Mouse (Mus musculus): ENCODE results near the gene Tmcc2. TPM values are rescaled to one million over a fixed set of nuclear protein-coding genes. Genes with fewer than 3 reads are reported as not detected.

The Tmcc2 gene
- polyA plus RNA-seq, 1 experiment from 2014 or later, result 29.1 TPM

DNA sequence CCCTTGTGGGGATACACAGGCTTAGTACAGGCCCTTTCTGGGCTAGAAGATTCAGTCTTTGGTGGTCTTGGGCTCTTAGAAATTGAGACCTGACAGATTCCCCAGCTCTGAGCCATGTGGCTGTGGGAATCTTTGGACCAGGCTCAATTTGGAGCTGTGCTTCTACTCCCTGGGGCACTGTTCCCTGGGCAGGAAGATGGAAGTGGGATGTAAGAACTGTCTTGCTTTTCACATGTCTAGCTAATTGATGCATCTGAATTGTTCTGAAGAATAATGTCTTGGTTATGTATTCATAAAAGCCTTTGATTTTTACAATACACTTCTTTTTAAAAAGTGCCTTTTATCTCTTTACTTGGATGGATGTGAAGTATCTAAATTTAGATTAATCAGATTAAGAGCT lies 34.5 kb upstream of the Tmcc2 start:
- ATAC-seq (ENCODE audit: low FRiP score, low TSS enrichment), result no peak
- Histone ChIP-seq H3K9me3 (ENCODE audit: control insufficient read depth, low read length) (no peaks in the 10 kb centered on the region), H3K27ac (replicated peaks; ENCODE audit: low read depth, low read length) (no peak overlapping the region), H3K4me2 (ENCODE audit: low read length) (no peak overlapping the region), H3K4me1 (ENCODE audit: control insufficient read depth, insufficient read depth, low read length) (no peaks in the 10 kb centered on the region), H3K4me3 (replicated peaks; ENCODE audit: low read depth, low read length) (no peak overlapping the region), H3K27me3 (ENCODE audit: control insufficient read depth, insufficient read depth, low read length) (no peaks in the 10 kb centered on the region), H3K36me3 (ENCODE audit: control insufficient read depth, insufficient read depth, low read length) (no peaks in the 10 kb centered on the region), H3K9ac (replicated peaks; ENCODE audit: low read length) (no peak overlapping the region)
- no peak for DNase-seq

DNA sequence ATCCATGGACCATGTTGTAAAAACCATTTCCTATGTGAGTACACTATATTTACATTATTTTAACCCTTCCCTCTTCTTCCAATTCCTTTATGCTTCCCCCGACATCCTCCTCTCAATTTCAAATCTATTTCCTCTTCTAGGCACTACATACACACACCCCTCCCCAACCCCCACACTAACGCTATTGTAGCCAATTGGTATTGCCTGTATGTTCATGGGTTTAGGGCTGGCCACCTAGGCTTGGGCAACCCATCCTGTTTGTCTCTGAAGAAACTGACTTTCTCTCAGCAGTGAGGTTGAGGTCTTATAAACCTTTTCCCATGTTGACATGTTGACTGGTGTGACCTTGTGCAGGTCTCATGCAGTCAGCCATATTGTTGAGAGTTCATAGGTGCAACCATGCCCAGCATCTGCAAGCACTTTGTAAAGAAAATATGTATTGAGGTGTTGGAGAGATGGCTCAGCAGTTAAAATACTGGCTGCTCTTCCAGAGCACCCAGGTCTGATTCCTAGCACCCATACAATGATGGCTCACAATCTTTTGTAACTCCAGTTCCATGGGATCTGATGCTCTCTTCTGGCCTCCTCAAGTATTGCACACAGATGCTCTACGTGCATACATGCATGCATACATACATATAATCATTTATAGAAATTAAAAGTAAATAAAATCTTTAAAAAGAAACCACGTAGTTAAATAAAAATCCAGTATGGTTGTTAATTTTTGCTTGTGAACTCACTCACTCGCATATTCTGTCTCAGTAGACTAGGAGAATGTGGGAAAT lies 32.0 kb upstream of the Tmcc2 start:
- no peaks in the 10 kb centered on the region for H3K36me3 ChIP-seq (ENCODE audit: control insufficient read depth, insufficient read depth, low read length)
- WGBS, result 96% methylated on average over 5 of the region's 5 CpGs

GRCm38 (mm10) chr1:132420662-132421061 lies 29.6 kb upstream of the Tmcc2 start:
- no peak for ATAC-seq (ENCODE audit: low FRiP score, low TSS enrichment)

More for the DNA sequence above, 32.0 kb upstream of the Tmcc2 start:
- H3K27me3 ChIP-seq (ENCODE audit: control insufficient read depth, insufficient read depth, low read length), result no peaks in the 10 kb centered on the region
- ATAC-seq (ENCODE audit: low FRiP score, low TSS enrichment) (no peak), DNase-seq (no peak)
- no peak overlapping the region for H3K4me2 ChIP-seq (ENCODE audit: low read length)
- H3K4me1 ChIP-seq (ENCODE audit: control insufficient read depth, insufficient read depth, low read length), result peaks cover 12% of the 10 kb centered on the region
- no peak overlapping the region for H3K9ac ChIP-seq (replicated peaks; ENCODE audit: low read length)
- no peak overlapping the region for H3K4me3 ChIP-seq (replicated peaks; ENCODE audit: low read depth, low read length)
- no peak overlapping the region for H3K27ac ChIP-seq (replicated peaks; ENCODE audit: low read depth, low read length)
- no peaks in the 10 kb centered on the region for H3K9me3 ChIP-seq (ENCODE audit: control insufficient read depth, low read length)

GRCm38 (mm10) chr1:132420206-132420605 lies 29.1 kb upstream of the Tmcc2 start:
- Histone ChIP-seq H3K27me3 (ENCODE audit: control insufficient read depth, insufficient read depth, low read length) (no peaks in the 10 kb centered on the region), H3K4me1 (ENCODE audit: control insufficient read depth, insufficient read depth, low read length) (peaks cover 14% of the 10 kb centered on the region), H3K27ac (replicated peaks; ENCODE audit: low read depth, low read length) (no peak overlapping the region), H3K9me3 (ENCODE audit: control insufficient read depth, low read length) (no peaks in the 10 kb centered on the region), H3K4me2 (ENCODE audit: low read length) (no peak overlapping the region), H3K36me3 (ENCODE audit: control insufficient read depth, insufficient read depth, low read length) (no peaks in the 10 kb centered on the region), H3K9ac (replicated peaks; ENCODE audit: low read length) (no peak overlapping the region), H3K4me3 (replicated peaks; ENCODE audit: low read depth, low read length) (no peak overlapping the region)
- DNase-seq (no peak), ATAC-seq (ENCODE audit: low FRiP score, low TSS enrichment) (no peak)
- WGBS, result 80% methylated on average over 2 of the region's 2 CpGs

More at GRCm38 (mm10) chr1:132420662-132421061, 29.6 kb upstream of the Tmcc2 start:
- H3K27ac ChIP-seq (replicated peaks; ENCODE audit: low read depth, low read length), result no peak overlapping the region
- no peaks in the 10 kb centered on the region for H3K36me3 ChIP-seq (ENCODE audit: control insufficient read depth, insufficient read depth, low read length)
- no peaks in the 10 kb centered on the region for H3K9me3 ChIP-seq (ENCODE audit: control insufficient read depth, low read length)
- no peak overlapping the region for H3K4me3 ChIP-seq (replicated peaks; ENCODE audit: low read depth, low read length)
- no peak overlapping the region for H3K9ac ChIP-seq (replicated peaks; ENCODE audit: low read length)
- H3K27me3 ChIP-seq (ENCODE audit: control insufficient read depth, insufficient read depth, low read length), result no peaks in the 10 kb centered on the region
- no peak overlapping the region for H3K4me2 ChIP-seq (ENCODE audit: low read length)
- DNase-seq, result no peak
- 91% methylated on average over 7 of the region's 7 CpGs for WGBS
- peaks cover 14% of the 10 kb centered on the region for H3K4me1 ChIP-seq (ENCODE audit: control insufficient read depth, insufficient read depth, low read length)

DNA sequence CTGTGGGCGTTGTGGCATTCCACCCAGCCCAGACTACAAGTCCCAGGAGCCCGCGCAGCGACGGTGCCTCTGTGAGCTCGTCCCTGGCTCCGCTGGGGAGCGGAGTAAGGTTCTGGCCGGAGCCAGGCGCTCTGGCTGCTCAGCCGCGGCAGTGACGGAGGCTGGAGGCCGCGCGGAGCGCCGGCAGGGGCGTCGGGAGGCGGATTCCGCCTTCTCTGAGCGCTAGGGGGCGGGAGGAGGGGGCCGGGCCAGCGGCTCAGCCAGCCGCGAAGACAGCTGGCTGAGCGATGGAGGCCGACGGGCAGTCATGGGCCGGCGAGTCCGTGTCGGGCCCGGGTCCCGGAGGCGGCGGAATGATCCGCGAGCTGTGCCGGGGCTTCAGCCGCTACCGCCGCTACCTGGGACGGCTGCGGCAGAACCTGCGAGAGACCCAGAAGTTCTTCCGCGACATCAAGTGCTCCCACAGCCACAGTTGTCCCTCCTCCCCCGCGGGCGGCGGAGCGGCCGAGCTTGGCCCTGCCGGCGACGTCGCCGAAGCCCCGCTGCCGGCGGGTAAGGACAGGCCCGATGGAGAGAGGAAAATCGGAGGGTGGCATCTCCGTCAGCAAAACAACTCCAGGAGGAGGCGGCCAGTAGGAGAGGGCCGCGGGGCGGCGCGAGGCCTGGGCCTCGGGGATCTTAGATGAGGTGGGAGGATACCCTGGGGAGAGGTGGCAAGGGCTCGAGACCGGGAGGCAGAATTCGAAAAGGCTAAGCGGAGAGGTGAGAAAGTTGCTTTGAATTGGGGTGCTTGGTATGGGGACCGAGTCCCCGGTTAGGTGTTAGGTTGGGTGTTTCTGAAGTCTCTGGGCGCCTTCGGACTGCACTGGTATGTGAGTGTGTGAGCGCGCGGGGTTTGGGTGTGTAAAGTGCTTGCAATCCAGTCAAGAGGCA lies 26.5 kb upstream of the Tmcc2 start, which contains the start of gene Dstyk:
Dstyk (plus strand) TSS at position 237 of the 933 bp plus-strand sequence.
- H3K4me2 ChIP-seq (ENCODE audit: low read length), result peak within 1 kb of the TSS; percentile 78
- peak within 1 kb of the TSS; percentile 69 for H3K9ac ChIP-seq (replicated peaks; ENCODE audit: low read length)
- H3K36me3 ChIP-seq (ENCODE audit: control insufficient read depth, insufficient read depth, low read length), result no peaks in the 10 kb centered on the region
- H3K27ac ChIP-seq (replicated peaks; ENCODE audit: low read depth, low read length), result peak within 1 kb of the TSS; percentile 91
- H3K9me3 ChIP-seq (ENCODE audit: control insufficient read depth, low read length), result no peaks in the 10 kb centered on the region
- peak within 1 kb of the TSS; percentile 74 for H3K4me3 ChIP-seq (replicated peaks; ENCODE audit: low read depth, low read length)
- ATAC-seq (ENCODE audit: low FRiP score, low TSS enrichment), result peak; percentile 95
- DNase-seq, result peak; percentile 96
- peaks cover 14% of the 10 kb centered on the region for H3K4me1 ChIP-seq (ENCODE audit: control insufficient read depth, insufficient read depth, low read length)
- WGBS, result under 1% methylated on average over 79 of the region's 85 CpGs
- no peaks in the 10 kb centered on the region for H3K27me3 ChIP-seq (ENCODE audit: control insufficient read depth, insufficient read depth, low read length)

DNA sequence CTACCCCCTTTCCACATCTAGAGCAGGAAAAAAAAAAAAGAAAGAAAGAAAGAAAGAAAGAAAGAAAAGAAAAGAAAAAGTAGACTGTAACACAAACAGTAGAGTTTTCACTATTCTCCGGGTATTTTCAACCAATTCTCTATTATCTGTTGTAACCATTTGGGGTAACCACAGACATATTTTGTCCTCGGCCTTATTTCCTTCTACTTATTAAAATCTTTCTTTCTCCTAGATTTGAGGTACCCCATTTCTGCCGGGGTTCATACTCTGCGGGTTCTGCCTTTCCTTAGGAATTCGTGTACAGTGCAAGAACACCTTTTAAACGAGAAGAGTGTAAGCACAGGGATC lies 25.8 kb upstream of the Tmcc2 start:
- Histone ChIP-seq H3K9me3 (ENCODE audit: control insufficient read depth, low read length) (no peaks in the 10 kb centered on the region), H3K9ac (replicated peaks; ENCODE audit: low read length) (peak overlapping the region; percentile 69), H3K36me3 (ENCODE audit: control insufficient read depth, insufficient read depth, low read length) (no peaks in the 10 kb centered on the region), H3K27me3 (ENCODE audit: control insufficient read depth, insufficient read depth, low read length) (no peaks in the 10 kb centered on the region), H3K4me1 (ENCODE audit: control insufficient read depth, insufficient read depth, low read length) (peaks cover 14% of the 10 kb centered on the region), H3K4me2 (ENCODE audit: low read length) (peak overlapping the region; percentile 78), H3K27ac (replicated peaks; ENCODE audit: low read depth, low read length) (peak overlapping the region; percentile 91), H3K4me3 (replicated peaks; ENCODE audit: low read depth, low read length) (peak overlapping the region; percentile 74)
- WGBS, result 19% methylated on average over 6 of the region's 6 CpGs
- no peak for ATAC-seq (ENCODE audit: low FRiP score, low TSS enrichment)
- DNase-seq, result no peak

- Histone ChIP-seq H3K4me1 (ENCODE audit: control insufficient read depth, insufficient read depth, low read length) (peaks cover 14% of the 10 kb centered on the region), H3K27me3 (ENCODE audit: control insufficient read depth, insufficient read depth, low read length) (no peaks in the 10 kb centered on the region), H3K36me3 (ENCODE audit: control insufficient read depth, insufficient read depth, low read length) (no peaks in the 10 kb centered on the region), H3K27ac (replicated peaks; ENCODE audit: low read depth, low read length) (no peak overlapping the region), H3K9ac (replicated peaks; ENCODE audit: low read length) (no peak overlapping the region), H3K4me2 (ENCODE audit: low read length) (peak overlapping the region; percentile 78), H3K9me3 (ENCODE audit: control insufficient read depth, low read length) (no peaks in the 10 kb centered on the region), H3K4me3 (replicated peaks; ENCODE audit: low read depth, low read length) (no peak overlapping the region)
- ATAC-seq (ENCODE audit: low FRiP score, low TSS enrichment), result no peak
- DNase-seq, result no peak
- 81% methylated on average over 8 of the region's 8 CpGs for WGBS
Observed at GRCm38 (mm10) chr1:132416244-132416942, 25.3 kb upstream of the Tmcc2 start.

GRCm38 (mm10) chr1:132410657-132411056 lies 19.6 kb upstream of the Tmcc2 start:
- ATAC-seq (ENCODE audit: low FRiP score, low TSS enrichment), result no peak
- H3K36me3 ChIP-seq (ENCODE audit: control insufficient read depth, insufficient read depth, low read length), result no peaks in the 10 kb centered on the region
- 82% methylated on average over 3 of the region's 3 CpGs for WGBS
- H3K4me1 ChIP-seq (ENCODE audit: control insufficient read depth, insufficient read depth, low read length), result no peaks in the 10 kb centered on the region
- DNase-seq, result no peak
- H3K4me3 ChIP-seq (replicated peaks; ENCODE audit: low read depth, low read length), result no peak overlapping the region
- no peaks in the 10 kb centered on the region for H3K9me3 ChIP-seq (ENCODE audit: control insufficient read depth, low read length)
- H3K9ac ChIP-seq (replicated peaks; ENCODE audit: low read length), result no peak overlapping the region
- H3K4me2 ChIP-seq (ENCODE audit: low read length), result no peak overlapping the region
- no peaks in the 10 kb centered on the region for H3K27me3 ChIP-seq (ENCODE audit: control insufficient read depth, insufficient read depth, low read length)
- no peak overlapping the region for H3K27ac ChIP-seq (replicated peaks; ENCODE audit: low read depth, low read length)
